Mouse (Mus musculus): ENCODE measurements around the gene Nup214.
"Not testable (repeated sequence)": the region's sequence is repeated elsewhere in the genome, so short reads cannot be mapped to it uniquely, and the experiment has no call there.

Gene Nup214

GRCm38 (mm10) chr2:31964191-31964590 is 10.0 kb upstream of the Nup214 start:
- no peak for DNase-seq (ENCODE audit: low spot score)

DNA sequence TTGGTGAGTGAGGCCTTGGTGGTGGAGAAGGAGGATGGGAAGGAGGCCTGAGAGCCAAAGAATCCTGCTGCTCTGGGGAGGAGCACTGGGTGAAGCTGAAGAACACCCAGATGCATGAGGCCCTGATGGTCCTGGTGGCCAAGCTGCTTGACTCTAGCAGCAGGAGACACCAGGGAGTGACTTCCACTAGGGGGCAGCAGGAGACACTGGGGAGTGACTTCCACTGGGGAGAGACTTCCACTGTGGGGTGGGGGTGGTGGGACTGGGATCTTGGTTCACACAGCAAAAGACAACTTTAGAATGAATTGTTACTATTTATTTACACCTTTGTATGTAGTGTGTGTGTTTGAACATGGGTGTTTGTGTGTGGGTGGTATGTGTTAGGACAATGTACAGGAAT is 9.1 kb upstream of the Nup214 start:
- DNase-seq (ENCODE audit: low spot score) = peak; percentile 56

DNA sequence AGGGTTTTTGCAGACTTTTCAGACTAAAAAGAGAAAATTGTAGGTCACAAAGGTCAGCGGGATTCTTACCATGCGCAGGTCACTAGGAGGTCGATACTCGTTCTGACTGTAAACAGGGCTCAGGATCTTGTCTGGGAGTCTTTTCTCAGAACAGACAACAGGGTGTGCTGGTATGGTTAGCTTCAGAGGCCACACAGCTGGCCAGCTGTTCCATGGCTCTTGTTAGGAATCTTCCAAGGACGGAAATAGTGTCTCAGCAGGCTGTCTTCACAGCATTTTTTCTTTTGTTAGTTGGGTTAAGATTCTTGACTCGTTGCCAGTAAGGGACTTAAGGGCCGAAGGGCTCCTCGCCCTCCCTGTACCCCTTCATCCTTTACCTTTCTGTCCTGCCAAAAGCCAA is 7.4 kb upstream of the Nup214 start:
- no peak for DNase-seq (ENCODE audit: low spot score)

- no peak for DNase-seq (ENCODE audit: low spot score)
Measured at GRCm38 (mm10) chr2:31972589-31972988, 1.6 kb upstream of the Nup214 start.

DNA sequence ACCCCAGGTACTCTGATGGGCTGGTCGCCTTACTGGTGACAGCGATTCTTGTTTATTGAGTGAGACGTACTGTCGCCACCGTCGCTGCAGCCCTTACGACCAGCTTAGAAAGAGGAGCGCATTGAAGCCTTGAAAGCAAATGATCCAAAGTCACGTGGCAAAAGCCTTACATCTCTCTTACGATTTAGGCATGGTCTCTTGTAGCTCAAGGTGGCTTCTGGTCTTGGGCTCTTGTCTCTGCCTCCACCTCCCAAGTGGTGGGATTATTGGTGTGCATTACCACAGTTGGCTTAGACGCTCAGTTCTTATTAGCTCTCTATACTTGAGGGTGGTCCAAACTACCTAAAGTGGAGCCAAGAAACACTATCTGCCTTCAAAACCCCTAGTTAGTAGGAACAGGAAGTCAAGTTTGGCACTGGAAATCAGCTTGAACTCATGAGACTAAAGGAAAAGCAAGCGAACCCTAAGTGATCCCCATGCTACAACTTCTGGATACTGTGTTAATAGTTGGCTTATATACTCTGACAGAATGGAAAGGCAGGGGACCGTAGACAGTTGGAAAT is 654 bp downstream of the Nup214 start:
- DNase-seq (ENCODE audit: low spot score) = no peak

GRCm38 (mm10) chr2:31987774-31988173 is 13.5 kb downstream of the Nup214 start:
- DNase-seq (ENCODE audit: low spot score) = no peak

DNA sequence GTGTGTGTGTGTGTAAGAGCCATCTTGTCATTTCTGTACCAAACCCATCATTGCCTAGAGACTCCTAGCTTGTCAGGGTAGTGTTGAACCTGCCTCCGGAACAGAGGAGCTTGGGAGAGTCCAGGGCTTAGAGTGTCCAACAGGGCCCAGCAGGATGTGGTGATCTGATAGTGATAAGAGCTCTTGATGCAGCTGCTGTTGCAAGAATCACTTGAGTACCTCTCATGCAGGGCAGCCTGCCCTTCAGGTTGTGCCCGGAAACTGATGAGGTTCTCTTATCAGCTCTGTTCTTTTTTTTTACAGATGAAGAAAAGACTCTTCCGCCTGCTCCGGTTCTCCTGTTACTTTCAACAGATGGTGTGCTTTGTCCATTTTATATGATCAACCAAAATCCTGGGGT is 16.7 kb downstream of the Nup214 start:
- DNase-seq (ENCODE audit: low spot score) = no peak

- no peak for DNase-seq (ENCODE audit: low spot score)
Measured at GRCm38 (mm10) chr2:31994896-31995295, 20.7 kb downstream of the Nup214 start.

- DNase-seq (ENCODE audit: low spot score) = no peak
Measured at GRCm38 (mm10) chr2:31996060-31996459, 21.8 kb downstream of the Nup214 start.

GRCm38 (mm10) chr2:31997539-31997938 is 23.3 kb downstream of the Nup214 start:
- no peak for DNase-seq (ENCODE audit: low spot score)

- DNase-seq (ENCODE audit: low spot score) = peak; percentile 17
Measured at GRCm38 (mm10) chr2:31998443-31998842, 24.2 kb downstream of the Nup214 start.

- DNase-seq (ENCODE audit: low spot score) = no peak
Measured at GRCm38 (mm10) chr2:32008311-32008710, 34.1 kb downstream of the Nup214 start.

DNA sequence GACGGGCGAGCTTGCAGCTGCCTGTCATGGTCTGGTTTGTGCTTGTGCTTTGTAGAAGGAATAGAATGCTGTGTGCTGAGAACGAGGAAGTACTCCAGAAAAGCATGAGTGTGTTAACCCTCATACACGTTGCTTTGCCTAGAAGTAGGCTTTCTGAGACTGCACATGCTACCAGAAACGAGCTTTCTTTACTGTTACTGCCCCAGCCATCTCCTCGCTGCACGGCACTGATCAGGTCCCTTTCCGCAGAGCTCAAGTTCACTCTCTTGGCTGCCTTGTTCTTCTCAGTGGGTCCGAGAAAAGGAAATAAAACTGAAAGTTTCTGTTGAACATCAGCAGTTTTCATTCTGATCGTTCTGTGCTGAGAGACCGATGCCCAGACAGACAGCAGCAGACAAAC is 34.5 kb downstream of the Nup214 start:
- DNase-seq (ENCODE audit: low spot score) = no peak

GRCm38 (mm10) chr2:32019704-32020103 is 45.5 kb downstream of the Nup214 start:
- DNase-seq (ENCODE audit: low spot score) = no peak

- no peak for DNase-seq (ENCODE audit: low spot score)
Measured at GRCm38 (mm10) chr2:32020229-32020628, 46.0 kb downstream of the Nup214 start.

GRCm38 (mm10) chr2:32024372-32024771 is 50.1 kb downstream of the Nup214 start:
- no peak for DNase-seq (ENCODE audit: low spot score)

DNA sequence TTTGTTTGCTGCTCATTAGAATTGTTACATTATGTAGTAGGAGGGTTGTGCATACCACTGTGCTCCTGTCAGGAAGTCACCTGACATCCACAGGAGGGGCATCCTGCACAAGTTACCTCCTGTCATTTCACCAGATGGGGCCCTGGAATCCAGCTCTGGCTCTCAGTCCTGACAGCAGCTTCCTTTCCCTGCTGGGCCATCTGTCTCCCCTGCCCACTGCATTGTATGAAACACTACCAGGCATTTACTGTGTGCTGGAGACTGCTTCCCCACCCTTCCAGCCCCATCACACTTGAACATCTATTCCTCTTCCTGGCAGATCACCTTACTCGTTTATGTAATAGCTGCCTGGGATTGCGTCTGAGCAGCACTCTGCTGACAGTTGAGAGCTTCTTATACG is 55.4 kb downstream of the Nup214 start:
- DNase-seq (ENCODE audit: low spot score) = peak; percentile 11

DNA sequence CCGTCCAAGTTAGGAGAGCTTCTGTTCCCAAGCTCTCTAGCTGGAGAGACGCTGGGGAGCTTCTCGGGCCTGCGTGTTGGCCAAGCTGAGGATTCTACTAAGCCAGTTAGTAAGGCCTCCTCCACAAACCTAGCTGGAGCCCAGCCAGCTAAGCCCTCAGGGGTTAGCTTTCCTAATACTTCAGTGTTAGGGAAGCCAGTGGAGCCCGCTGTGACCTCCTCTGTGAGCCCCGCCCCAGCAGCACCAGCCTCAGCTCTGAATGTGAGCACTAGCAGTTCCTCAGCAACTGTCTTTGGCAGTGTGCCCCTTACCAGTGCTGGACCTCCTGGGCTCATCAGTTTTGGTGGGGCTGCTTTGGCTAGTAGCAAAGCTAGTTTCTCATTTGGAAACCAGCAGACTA is 59.2 kb downstream of the Nup214 start:
- no peak for DNase-seq (ENCODE audit: low spot score)

DNA sequence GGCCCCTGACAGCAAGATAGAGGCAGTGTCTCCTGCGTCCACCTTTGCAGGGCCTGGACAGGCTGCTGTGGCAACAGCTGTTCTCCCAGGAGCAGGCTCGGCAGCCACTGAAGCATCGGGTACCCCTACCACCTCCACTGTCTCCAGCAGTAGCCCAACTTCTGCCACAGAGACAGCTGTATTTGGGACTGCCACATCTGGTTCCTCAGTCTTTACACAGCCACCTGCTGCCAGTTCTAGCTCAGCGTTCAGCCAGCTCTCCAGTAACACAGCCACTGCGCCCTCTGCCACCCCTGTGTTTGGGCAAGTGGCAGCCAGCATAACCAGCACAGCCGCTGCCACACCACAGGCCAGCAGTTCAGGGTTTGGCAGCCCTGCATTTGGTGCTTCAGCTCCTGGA is 60.0 kb downstream of the Nup214 start:
- no peak for DNase-seq (ENCODE audit: low spot score)

DNA sequence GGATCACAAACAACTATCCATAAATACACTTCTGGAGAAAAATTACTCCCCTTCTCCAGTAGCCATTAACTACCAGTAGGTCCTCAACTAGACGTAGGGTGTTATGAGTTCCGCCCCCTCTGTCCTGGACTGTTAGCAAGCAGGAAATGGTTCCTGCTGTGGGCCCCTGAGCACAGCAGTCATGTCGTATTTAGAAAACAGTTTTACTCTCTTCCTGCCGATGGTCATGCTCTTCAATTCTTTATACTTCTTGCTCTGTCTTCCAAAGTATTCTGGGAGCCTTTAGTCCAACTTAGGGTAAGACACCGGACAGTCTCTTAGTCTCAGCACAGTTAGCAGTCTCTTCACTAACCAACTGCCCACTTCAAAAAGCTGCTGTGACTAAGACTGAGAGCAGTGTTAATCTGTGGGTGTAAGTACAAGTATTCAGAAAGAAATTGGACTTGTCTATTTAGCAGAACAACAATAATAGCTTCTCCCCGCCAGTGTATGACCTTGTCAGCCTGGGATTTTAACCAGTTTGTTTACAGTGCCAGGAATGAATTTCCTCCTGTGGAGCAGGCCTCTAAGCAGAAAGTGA is 63.1 kb downstream of the Nup214 start:
- no peak for DNase-seq (ENCODE audit: low spot score)

DNA sequence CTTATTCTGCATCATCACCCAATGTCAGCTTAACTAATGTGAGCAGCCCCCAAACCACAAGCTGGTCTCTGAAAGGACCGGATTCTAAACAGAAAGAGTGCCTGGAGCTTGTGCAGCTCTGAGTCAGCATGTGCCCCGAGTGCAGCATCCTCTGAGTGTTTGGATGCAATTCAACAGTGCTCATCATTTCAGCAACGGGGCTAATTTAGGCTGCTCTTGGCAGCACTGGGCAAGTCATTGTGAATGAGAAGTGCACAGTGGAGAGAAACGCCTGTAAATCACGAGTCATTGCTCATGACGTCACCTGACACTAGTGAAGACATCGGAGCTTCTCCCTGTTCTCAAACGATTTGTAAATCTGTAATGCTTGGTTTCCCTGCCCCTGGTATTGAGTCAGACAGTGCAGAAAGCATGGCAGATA is 64.4 kb downstream of the Nup214 start:
- no peak for DNase-seq (ENCODE audit: low spot score)

DNA sequence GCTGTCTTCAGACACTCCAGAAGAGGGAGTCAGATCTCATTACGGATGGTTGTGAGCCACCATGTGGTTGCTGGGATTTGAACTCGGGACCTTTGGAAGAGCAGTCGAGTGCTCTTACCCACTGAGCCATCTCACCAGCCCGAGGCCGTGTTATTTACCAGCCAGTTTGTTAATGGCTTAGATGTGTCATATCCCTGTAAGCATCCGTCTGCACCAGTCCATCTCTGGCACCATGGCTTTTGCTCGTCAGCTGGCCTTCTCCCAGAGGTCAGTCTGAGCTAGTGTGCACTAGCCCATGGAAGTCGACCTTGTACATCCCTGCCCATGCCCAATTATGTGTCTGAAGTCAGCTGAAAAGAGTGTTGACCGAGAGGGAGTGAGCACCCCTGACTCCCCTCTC is 66.4 kb downstream of the Nup214 start:
- DNase-seq (ENCODE audit: low spot score) = not testable (repeated sequence)

DNA sequence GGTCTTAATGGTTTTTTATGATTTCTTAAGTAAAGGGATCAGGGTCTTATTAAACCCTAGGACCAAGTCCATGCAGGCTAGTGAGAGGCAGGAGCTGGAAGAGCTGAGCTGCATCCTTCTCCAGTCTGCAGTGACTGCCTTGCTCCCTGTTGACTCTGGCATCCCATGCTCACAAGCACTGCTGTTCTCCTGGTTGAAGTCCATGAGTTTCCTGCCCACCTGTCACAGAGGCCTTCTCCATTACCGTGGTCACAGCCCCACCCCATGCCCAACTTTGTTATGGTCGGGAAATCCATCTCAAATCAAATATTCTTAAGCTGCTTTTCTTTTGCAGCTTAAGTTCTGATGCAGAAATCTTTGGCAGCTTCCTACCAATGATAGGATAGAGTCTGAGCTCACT is 66.9 kb downstream of the Nup214 start:
- DNase-seq (ENCODE audit: low spot score) = no peak

- no peak for DNase-seq (ENCODE audit: low spot score)
Measured at GRCm38 (mm10) chr2:32043836-32044235, 69.6 kb downstream of the Nup214 start.

All from retina, embryonic 14.5 days (tissue).